Mouse (Mus musculus) right cerebral cortex, postnatal 14 days (tissue): ENCODE results near the gene Hoxa10.
A peak's percentile ranks its signal among the peaks of the same experiment; 100 is the strongest.

Source experiments
- DNase-seq: peaks from one replicate; pipeline ENCODE4 v3.0.0; 2022

Gene Hoxa10

GRCm38 (mm10) chr6:52229558-52230416 lies 10.9 kb downstream of the Hoxa10 start:
- DNase-seq, result no peak

GRCm38 (mm10) chr6:52228475-52229465 lies 11.9 kb downstream of the Hoxa10 start:
- DNase-seq, result no peak

DNA sequence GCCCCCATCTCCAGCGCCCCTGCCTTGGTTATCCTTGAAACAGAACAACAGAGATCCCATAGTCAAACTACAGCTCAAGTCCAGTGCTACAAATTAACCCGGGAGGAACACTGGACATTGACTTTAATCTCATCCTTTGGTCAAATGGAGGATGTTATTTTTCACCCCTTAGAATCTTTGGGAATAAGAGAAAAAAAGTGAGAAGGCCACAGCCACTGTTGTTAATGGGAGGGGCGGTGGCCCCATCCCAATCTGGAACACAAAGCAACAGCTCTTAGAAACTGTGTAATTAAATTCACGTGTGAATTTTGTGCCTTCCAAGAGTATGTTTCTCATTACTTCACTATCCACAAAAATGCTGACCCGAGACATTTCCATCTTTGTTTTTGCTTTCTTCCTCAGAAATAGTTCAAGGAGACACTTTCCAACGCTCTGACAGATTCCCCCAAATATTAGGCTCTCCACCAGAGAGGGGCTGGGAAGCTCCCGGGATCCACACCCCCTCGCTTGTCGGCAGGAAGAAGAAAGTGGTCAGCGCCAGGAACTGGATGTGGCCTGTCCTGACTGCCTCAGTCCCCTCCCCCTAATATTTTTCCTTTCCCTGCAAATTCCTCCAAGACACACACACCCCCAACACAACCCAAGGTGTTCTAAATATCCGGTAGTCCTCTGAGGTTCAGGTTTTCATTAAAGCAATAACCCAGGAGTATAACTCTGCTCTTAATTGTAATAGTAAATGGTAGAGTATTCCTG lies 13.0 kb downstream of the Hoxa10 start:
- DNase-seq, result no peak

- DNase-seq, result no peak
Observed at GRCm38 (mm10) chr6:52226569-52227257, 13.9 kb downstream of the Hoxa10 start.

DNA sequence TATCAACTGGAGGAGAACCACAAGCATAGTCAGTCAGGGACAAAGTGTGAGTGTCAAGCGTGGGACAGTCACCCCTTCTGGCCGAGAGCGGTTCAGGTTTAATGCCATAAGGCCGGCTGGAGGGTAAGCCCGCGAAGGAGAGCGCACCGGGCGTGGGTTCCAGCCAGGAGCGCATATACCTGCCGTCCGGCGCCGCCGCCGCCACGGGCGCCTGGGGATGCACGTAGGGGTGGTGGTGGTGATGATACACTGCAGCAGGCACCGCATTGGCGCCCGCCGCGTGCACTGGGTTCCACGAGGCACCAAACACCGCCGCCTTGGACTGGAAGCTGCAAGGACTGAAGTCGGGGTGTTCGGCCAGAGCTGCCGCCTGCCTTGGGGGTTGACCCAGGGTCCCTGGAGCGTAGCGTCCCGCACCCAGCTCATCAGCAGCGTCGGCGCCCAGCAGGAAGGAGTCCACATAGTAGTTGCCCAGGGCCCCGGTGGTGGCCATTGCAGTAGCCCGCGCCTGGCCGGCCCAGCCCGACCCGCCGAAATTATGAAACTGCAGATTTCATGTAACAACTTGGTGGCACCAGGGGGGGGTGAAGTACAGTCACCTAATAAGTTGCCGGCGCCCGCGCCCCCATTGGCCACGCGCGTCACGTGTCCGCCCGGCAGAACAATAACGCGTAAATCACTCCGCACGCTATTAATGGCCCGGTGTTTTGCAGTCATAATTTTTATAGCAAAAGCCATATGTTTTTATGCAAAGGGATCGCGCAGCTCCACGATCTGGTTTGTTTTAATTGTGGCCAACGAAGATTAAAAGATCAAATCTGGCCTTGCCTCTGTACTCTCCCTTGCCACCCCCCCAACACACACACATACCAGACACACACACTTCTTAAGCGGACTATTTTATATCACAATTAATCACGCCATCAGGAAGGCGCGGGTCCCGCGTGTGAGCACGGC lies 14.8 kb downstream of the Hoxa10 start:
- DNase-seq, result no peak

- no peak for DNase-seq
Observed at GRCm38 (mm10) chr6:52224895-52225611, 15.6 kb downstream of the Hoxa10 start.

GRCm38 (mm10) chr6:52223939-52224760 lies 16.5 kb downstream of the Hoxa10 start:
- DNase-seq, result no peak

DNA sequence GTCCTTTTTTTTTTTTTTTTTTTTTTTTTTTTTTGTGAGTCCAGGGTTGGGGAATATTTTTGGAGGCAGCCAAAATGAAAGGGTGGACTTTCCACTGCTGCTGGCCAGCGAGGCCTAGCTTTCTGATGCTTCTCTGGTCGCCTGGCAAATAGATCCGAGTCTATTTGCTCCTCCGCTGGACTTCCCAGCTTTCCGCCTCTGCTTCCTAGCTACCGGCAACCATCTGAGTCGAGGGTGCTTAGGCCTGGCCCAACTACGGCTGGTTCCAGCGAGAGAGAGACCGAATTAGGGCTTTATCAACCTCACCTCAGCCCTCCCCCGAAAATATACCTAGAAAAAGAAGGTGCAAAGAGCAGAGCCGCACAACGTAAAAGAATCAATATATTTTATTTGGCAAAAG lies 17.9 kb downstream of the Hoxa10 start:
- no peak for DNase-seq

GRCm38 (mm10) chr6:52221993-52222685 lies 18.5 kb downstream of the Hoxa10 start:
- no peak for DNase-seq

GRCm38 (mm10) chr6:52221337-52221992 lies 19.2 kb downstream of the Hoxa10 start, which contains the start of gene Hoxa7:
Hoxa7 (minus strand) TSS chr6:52221854.
- DNase-seq, result peak; percentile 76

DNA sequence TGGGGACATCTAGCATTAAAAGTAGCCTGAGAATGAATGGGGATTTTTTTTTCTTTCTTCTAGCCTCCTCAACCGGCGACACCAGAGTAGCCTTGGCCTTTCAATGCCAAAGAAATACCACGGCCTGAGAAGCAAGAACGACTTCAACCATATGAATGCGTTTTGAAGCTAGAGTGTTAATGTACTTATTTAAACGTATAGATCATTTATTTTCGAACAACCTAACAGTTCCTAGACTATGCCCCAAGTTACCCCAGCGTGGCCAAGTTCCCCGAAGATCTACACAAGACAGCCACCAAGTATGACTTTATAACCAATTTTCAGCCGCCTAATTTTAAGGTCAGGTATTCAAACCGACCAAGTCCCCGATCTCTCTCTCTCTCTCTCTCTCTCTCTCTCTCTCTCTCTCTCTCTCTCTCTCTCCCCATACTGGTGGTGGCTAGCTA lies 19.8 kb downstream of the Hoxa10 start:
- no peak for DNase-seq

DNA sequence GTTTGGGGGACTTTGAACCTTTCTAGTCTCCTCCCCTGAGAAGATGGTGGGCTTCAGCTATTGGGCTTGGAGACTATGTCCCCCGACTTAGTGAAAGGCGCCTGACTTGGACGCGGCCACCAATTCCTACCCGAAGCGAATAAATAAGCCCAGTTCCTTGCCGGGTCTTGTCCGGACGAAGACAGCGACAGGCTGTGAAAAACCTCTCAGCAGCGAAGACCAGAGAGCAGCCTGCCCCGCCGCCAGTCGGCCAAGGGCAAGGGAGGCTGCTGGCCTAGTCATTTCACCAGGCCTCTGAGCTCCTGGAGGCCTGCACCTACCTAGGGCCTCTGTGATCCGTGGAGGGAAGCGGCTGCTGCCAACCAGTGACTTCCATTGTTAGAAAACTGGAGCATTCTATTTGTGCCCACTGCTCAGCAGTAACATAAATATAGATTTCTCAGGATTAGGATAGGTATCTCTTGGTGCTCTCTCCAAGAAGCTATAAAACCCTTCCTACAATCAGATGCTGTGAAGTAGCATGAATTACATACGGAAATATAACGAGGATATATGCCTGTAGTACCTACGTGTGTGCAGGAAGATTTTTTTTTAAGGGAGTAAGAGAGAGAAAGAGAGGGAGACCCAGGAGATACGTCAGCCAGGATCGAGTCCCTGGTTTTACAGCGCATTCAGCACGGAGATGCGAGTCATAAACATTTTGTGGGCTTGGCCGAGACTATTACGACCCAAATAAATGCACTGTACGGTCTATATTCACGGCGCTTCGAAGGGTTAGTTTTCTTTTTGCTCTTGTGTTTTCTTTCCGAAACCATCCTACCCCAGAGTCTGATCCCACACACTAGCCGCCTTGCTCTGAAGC lies 20.4 kb downstream of the Hoxa10 start:
- no peak for DNase-seq

GRCm38 (mm10) chr6:52219234-52219942 lies 21.3 kb downstream of the Hoxa10 start:
- no peak for DNase-seq

GRCm38 (mm10) chr6:52218643-52219215 lies 21.9 kb downstream of the Hoxa10 start:
- no peak for DNase-seq

GRCm38 (mm10) chr6:52217895-52218642 lies 22.6 kb downstream of the Hoxa10 start:
- no peak for DNase-seq
